Mouse (Mus musculus) erythroblast, adult 5-6 weeks (primary cell): Measurements from ENCODE around the gene Mkrn2os. TPM values are rescaled to one million over a fixed set of nuclear protein-coding genes. Genes with fewer than 3 reads are reported as not detected.

Experiments
- total RNA-seq, 2 experiments: library from RNA; stranded (forward) in 1 of 2; stranded (reverse) in 1 of 2; fragments of 150-400 nt in 1 of 2; fragments of 200-764, 138-1000 nt in 1 of 2; gene quantifications; 2 replicates each; pipeline versions ENCODE4 v1.2.3 to v1.2.4; 2015 to 2017; ENCODE audit warnings: low replicate concordance in 2 of 2

Mkrn2os gene
- total RNA-seq, 2 experiments from 2014 or later: not detected

Other genes starting within 250 kb of the Mkrn2os start
- gene Pparg, start 231.6 kb downstream of the Mkrn2os start, total RNA-seq (2015; ENCODE audit: low replicate concordance): 3.5 and 9.0 TPM in 2 replicates
- gene Pparg, start 231.6 kb downstream of the Mkrn2os start, total RNA-seq (2017; ENCODE audit: low replicate concordance): 2.9 and 3.9 TPM in 2 replicates
- gene Tsen2, start 47.9 kb downstream of the Mkrn2os start, total RNA-seq (2015; ENCODE audit: low replicate concordance): 1.0 and 2.9 TPM in 2 replicates
- 1.3 and 4.0 TPM in 2 replicates for gene Tsen2, start 47.9 kb downstream of the Mkrn2os start, total RNA-seq (2017; ENCODE audit: low replicate concordance)
- 0.58 and 0.84 TPM in 2 replicates for gene Mkrn2, start 9.3 kb upstream of the Mkrn2os start, total RNA-seq (2015; ENCODE audit: low replicate concordance)
- gene Mkrn2, start 9.3 kb upstream of the Mkrn2os start, total RNA-seq (2017; ENCODE audit: low replicate concordance): 0.84 and 6.6 TPM in 2 replicates
- 28.4 and 44.7 TPM in 2 replicates for gene Raf1, start 84.1 kb upstream of the Mkrn2os start, total RNA-seq (2015; ENCODE audit: low replicate concordance)
- gene Raf1, start 84.1 kb upstream of the Mkrn2os start, total RNA-seq (2017; ENCODE audit: low replicate concordance): 19.2 and 36.5 TPM in 2 replicates
- gene Tmem40, start 169.8 kb upstream of the Mkrn2os start, total RNA-seq (2015; ENCODE audit: low replicate concordance): 1.7 and 10.2 TPM in 2 replicates
- gene Tmem40, start 169.8 kb upstream of the Mkrn2os start, total RNA-seq (2017; ENCODE audit: low replicate concordance): 7.4 and 10.6 TPM in 2 replicates
- gene Cand2, start 182.0 kb upstream of the Mkrn2os start, total RNA-seq (2015; ENCODE audit: low replicate concordance): 0.21 TPM in 1 of 2 replicates, not detected in the other
- 0.14 and 0.17 TPM in 2 replicates for gene Cand2, start 182.0 kb upstream of the Mkrn2os start, total RNA-seq (2017; ENCODE audit: low replicate concordance)
- 738 and 1,031 TPM in 2 replicates for gene Rpl32, start 216.2 kb upstream of the Mkrn2os start, total RNA-seq (2015; ENCODE audit: low replicate concordance)
- gene Rpl32, start 216.2 kb upstream of the Mkrn2os start, total RNA-seq (2017; ENCODE audit: low replicate concordance): 502 and 613 TPM in 2 replicates
- not detected in 2 replicates for gene Efcab12, start 245.8 kb upstream of the Mkrn2os start, total RNA-seq (2015; ENCODE audit: low replicate concordance)
- gene Efcab12, start 245.8 kb upstream of the Mkrn2os start, total RNA-seq (2017; ENCODE audit: low replicate concordance): not detected in 2 replicates